Mouse (Mus musculus): Measurements from ENCODE around the gene Dsn1.
A peak's percentile ranks its signal among the peaks of the same experiment; 100 is the strongest.

The Dsn1 gene

DNA sequence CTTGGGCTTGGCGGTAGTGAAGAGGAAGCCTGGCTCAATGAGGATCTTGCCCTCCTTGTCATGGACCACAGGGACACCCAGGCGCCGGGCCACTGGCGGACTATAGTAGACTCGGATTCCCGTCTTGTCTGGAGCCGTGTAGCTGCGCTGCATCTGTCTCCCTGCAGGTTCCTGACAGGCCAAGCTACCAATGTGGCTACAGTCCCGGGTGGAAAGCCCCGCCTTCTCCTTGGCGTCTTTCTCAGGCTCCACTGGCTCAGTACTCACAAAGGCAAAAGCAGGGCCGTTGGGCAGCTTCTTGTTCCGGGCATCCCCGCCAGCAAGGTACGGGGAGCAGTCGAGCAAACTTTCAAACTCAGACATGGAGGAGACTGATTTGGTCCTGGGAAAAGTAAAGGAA, 14.2 kb upstream of the Dsn1 start:
- DNase-seq: no peak

DNA sequence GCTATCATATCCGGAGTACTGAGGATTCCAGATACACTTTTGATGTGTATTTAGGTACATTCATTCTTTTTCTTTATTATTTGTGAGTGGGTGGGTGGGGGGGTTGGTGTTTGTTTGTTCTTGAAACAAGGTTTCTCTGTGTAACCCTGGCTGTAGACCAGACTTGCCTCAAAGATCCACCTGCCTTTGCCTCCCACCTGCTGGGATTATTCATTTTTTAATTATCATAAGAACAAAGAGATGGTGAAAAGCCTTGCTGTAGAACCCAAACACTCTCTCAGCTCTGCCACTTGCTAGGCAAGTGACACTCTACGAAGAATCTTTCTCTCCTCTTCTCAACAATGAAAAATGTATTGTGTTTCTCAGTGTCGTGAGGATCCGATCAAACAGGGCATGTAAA, 12.3 kb upstream of the Dsn1 start:
- DNase-seq: no peak

DNA sequence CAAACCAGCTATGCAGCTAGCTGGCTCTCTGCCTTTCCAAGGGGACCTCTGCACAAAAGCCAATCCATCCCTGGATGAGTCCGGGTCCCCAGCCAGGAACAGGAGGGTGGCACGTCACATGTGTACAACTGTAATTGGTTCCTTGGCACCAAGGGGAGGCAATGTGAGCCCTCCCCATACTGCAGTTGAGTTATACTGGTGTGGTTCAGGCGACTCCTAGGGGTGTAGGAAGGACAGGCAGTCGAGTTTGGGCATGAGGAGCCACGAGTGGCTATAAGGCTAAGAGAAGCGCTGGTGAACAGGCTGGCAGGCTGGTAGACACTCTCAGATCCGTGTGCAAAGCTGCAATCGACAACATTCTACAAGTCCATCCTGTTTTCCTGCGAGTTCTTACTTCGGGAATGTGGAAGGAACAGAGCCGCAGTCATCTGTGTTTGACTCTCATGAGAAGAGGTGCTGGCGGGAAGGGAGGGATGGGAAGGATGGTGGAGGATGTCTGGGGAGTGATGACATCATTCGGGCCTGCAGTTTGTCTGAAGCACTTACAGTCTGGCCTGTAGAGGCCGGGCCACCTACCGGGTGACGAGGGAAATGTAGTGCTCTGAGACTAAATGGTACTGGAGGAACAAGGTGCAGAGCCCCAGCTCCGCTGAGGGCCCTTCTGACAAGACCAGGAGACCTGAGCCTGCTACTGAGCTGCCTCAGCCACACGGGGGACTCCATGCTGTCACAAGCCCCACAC, 9.7 kb upstream of the Dsn1 start:
- DNase-seq: no peak

DNA sequence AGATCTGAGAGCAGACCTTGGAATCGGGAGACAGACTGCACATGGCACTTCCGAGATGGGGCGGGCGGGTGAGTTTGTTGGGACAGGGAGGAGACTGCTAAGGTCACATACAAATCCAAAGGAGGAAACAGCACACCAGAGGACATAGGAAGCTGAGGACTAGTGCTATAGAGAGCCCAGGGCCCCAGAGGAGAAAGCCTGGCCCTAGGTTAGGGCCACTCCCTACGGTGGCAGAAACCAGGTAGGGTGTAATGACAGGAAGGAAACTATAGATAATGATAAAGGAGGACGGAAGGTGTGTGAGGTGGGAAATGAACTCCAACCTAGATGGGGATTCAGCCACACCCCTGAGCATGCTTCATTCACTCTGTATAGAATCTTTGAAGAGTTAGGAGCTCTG, 5.4 kb upstream of the Dsn1 start:
- DNase-seq: no peak

DNA sequence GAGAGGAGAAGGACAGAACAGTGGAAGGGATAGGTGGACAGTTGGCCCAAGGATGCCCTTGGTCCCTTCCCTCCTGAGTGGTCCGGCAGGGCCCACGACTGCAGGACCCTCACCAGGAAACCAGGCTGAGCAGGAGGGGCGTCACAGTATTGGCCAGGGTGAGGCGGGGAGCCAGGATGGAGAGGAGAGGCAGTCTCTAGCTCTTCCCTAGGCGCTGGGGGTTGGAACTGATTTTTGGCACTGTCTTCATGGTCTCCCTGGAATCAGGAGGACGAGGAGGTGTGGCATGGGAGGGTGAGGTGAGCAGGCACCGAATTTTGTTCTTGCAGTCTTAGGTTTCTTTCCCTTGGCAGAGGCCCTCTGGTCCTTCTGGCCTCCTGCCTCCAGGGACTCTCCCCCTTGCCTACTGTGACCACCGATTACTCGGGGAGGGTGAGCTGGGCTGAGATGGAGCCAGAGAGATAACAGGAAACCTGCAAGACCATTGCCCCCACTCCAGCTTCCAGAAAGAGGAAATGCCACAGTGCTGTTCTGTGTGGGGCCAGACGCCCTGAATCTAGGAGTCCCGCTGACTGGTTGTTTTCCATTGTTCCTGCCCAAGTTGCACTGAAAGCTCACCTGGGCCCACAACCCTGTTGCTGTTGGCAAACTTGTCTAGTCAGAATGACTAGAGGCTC, 3.8 kb upstream of the Dsn1 start:
- DNase-seq: no peak

DNA sequence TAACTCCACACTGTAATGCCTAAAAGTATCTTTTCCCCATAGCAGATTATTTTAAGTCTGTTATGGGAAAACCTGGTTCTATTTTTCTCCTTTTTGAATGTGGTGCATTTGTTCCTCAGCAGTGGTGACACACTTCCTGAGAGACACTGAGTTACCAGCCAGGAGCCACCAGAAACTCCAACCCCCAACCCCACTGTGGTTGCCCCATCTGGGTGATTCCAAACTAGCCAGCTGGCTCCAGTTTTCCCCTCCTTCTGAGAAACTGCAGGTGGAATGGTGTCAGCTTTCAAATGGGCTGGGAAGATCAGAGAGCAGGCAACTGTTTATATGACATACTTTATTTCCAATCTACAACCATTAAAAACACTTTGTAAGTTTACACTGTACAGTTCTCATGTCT, 3.2 kb upstream of the Dsn1 start:
- no peak for DNase-seq

DNA sequence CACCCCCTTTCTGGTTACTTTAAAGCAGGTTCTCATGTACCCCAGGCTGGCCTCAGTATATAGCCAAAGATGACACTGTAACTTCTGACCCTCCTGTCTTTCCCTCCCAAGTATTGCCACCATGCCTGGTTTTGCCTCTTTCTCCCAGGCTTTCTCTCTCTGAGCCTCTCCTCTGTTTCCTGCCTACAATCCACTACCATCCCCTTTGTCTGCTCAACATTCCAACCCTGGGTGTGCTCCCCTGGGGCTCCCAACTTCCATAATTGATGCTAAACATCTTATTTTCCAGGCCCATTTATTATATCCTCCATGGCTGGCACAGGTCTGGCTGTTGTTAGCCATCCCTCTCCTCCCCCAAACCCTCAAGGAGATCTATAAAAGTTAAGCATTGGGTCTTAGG, 1.6 kb upstream of the Dsn1 start:
- DNase-seq: no peak

DNA sequence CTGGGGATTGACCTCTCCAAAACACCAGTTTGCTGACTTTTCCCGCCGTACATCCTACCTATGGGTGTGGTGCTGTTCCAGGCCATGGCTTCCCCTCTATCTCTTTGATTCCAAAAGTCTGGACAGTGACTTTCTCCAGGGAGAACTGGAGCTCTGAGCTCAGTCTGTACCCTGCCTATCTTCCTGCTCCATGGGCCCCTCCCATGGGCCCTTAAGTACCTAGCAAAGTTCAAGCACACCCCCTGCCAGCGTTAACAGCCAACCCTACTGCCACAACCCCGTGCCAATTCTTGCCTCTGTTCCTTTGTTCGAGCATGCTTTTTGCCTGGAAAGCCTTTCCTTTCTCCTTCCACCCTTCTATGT, 261 bp upstream of the Dsn1 start:
- no peak for DNase-seq

DNA sequence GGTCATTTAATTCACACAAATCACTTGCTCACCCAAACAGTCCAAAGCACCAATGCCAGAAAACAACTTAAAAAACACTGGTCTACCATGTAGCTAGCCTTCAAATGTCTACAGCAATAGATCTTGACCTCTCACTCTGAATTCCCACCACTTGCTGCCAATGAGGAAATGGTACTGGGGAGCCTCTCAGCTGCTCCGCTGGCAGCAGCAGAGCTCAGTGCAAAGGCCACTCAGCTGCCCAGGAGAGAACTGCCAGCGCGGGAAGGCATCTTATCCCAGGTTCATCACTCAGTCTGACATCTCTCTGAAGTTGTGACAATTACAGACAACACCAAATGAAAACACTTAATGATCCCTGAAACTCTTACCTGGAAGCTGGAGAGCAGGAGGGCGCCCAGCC, 4.6 kb downstream of the Dsn1 start:
- DNase-seq: no peak

DNA sequence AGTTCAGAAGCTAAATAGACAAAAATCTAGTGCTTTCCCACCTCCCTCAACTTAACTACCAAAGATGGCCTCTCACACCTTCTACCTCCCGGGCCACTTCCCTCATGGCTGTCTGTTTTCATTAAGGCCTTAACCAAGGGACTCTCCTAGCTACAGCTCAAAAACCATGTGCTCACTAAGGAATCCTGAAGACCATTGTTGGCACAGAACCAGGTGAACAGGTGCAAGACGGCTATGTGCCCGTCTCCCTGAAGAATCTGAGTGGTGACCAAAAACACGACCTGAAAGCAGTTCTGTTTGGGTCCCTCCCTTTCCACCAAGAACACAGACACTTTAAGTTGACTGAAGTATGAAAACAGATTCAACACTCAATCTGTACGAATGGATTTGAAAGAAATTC, 8.7 kb downstream of the Dsn1 start:
- no peak for DNase-seq

DNA sequence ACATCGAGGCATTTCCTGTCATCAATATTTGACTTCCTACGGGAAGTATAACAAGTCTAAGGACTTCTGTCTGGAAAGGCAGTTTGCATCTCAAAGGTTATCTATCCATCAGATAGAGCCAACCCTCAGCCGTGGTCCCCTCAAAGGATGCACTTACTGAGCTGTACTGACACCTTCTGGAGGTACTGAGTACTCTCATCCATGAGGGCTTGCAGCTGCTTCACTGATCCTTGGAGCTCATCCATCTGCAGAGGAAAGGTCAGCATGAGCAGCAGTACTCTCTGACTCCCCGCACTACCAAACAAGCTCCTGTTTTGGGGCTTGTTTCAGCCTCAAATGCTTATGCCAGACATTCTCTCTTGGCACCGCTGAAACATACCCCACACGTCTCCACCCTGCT, 10.4 kb downstream of the Dsn1 start:
- DNase-seq: no peak

DNA sequence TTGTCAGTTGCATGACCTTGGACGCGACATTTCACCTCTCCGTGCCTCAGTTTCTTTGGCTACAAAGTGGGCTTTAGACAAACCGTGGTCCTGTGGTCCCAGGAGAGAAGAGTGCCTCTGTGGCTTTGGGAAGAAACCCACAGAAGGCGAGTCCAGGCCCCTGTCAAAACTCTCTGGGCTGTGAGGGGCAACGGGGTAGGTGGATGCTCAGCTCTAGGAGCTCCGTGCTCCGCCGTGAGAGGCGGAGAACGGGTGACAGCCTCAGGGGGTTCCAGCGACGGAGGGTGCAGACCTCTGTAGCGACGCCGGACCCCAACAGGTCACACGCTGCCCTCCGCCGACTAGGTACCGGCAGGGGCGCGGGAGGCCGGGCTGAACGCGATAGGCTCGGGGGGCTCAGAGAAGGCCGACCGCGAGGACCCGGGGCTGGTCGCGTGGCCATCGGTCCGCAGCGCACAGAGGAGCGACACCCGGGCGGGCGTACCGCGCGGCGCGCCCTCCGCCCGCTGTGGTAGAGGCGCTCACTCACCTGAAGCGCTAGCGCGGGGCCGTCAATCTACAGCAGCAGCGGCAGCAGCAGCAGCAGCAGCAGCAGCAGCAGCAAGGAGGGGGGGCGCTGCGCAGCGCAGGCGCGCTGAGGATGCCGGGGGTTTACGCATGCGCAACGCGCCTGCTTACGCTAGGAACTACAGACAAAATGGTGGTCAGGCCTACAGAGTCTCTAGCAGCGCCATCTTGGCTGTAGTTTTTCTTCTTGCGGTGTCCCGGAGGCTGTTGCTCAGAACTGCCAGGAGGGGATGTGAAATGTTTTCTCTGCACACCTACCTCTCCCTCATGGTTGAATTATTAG, 15.3 kb downstream of the Dsn1 start, which contains the start of gene Ndrg3:
TSS of gene Ndrg3 (minus strand) at position 587 of the 850 bp plus-strand sequence.
- DNase-seq: peak; percentile 97

DNA sequence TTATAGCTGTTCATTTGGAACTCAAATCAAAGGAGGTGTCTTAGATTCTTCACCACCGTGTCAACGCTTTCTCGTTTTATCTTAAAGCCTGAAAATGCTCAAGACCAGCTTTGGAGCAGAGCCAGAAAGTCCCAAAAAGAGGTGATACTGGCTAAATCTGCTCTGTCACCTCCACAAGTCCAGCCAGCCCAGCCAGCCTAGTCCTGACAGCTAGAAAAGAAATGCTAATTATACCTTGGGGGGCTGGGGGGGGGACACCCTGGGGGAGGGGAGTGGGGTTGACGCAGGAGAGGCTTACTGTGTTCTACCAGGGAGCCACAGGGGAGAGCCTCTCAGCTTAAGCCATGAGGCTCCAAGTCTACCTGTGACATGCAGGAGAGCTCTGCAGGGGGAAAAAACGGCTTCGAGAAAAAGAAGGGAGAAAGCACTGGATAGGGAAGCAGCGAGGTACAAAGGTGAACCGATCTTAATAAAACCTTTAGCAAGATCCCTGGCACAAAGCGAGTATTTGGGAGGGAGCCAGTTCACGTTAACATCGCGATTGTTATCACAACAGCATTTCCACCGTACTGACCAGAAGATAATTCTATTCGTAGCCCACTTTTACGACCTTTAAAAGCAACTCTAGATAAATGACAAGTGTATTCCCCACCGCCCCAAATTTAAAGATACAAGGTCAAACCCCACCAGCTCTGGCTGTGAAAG, 16.1 kb downstream of the Dsn1 start:
- no peak for DNase-seq

DNA sequence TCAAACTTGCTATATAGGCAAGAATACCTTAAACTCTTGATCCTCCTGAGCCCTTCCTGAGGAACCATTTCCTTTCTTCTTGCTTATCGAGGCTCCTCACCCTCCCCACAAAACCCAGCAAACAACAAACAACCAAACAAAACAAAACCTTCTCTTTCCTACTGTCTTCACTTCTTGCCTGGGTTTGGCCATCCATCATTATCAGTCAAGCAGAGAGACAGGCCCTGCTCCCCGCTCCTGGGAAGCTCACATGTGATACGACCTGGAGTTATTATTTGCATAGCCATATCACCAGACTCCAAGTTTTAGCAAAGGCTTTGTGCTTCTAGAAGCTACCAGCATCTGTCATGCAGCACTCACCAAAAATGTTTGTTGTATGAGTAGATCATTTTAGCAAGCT, 19.6 kb downstream of the Dsn1 start:
- DNase-seq: no peak

DNA sequence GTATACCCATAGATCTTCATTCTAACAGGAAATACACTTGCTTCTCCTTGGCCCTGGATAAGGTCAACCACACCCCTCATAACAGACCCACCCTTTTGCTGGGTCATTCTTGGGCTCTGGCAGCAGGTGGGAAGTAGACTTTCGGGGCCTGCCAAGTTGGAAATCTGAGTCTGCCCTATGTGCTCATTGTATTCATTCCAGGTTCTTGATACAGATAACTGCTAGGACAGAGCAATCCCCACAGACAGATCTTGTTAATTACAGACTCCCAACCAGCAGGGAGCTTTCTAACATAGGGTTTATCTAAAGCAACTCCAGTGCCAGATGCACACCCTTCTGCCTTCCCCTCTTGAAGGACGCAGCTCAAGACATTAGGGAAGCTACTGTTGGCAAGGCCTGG, 24.1 kb downstream of the Dsn1 start:
- no peak for DNase-seq

DNA sequence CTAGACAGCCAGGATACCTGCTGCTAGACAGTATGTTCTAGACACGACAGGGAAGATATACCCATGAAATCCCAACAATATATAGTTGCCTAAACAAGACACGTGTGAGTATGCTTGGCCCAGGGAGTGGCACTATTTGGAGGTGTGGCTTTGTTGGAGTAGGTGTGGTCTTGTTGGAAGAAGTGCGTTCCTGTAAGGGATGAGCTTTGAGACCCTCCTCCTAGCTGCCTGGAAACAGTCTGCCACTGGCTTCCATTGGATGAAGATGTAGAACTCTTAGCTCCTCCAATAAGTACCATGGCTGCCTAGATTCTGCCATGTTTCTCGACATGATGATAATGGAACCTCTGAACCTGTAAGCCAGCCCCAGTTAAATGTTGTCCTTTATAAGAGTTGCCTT, 25.7 kb downstream of the Dsn1 start:
- DNase-seq: no peak

DNA sequence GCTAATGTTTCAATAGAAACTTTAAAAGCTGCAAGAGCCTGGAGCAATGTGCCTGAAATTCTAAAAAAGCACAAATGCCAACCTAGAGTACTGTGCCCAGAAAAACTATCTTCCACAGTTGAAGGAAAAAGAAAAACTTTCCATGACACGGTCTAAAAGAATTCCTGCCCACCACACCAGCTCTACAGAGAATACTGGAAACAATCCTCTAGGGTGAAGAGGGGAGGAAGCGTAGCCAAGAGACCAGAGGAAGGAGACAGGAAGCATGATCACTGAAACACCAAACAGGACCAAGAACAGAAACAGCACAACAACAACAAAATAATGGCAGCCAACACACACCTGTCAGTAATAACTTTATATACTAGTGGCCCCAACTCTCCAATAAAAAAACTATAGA, 26.9 kb downstream of the Dsn1 start:
- no peak for DNase-seq

DNA sequence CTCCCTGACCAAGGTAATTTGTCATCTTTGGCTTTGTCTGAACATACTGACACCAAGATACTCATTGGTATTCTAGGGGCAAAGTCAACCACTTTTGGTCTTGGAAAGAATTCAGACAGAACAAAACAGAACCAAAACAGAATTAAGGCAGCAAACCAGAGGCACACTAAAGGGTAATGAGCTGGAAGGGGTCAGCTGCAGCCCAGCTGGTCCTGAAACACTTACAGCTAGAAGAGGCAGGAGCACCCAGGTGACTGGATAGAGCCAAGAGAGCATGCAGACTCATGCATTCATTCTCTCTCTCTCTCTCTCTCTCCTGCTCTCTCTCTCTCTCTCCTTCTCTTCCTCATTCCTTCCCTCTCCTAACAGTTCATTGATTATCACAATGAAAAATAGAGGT, 30.2 kb downstream of the Dsn1 start:
- DNase-seq: no peak

DNA sequence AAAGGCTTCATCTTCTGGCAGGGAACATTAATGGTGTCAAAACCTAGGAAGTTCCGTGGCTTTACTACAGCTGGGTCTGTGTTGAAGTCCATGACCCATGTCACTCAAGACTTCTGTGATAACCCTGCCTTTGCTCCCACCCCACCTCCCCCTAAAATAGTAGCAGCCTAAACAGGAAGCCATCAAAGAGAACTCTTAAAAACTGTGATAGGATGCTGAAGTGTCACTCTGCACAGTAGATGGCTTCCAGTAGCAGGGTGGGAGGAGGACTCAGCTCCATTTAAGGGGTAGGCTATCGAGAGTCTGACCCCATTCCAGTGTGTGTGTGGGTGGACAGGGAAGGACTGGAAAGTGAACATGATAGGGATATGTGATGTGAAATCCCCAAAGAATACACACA, 32.0 kb downstream of the Dsn1 start:
- DNase-seq: no peak

DNA sequence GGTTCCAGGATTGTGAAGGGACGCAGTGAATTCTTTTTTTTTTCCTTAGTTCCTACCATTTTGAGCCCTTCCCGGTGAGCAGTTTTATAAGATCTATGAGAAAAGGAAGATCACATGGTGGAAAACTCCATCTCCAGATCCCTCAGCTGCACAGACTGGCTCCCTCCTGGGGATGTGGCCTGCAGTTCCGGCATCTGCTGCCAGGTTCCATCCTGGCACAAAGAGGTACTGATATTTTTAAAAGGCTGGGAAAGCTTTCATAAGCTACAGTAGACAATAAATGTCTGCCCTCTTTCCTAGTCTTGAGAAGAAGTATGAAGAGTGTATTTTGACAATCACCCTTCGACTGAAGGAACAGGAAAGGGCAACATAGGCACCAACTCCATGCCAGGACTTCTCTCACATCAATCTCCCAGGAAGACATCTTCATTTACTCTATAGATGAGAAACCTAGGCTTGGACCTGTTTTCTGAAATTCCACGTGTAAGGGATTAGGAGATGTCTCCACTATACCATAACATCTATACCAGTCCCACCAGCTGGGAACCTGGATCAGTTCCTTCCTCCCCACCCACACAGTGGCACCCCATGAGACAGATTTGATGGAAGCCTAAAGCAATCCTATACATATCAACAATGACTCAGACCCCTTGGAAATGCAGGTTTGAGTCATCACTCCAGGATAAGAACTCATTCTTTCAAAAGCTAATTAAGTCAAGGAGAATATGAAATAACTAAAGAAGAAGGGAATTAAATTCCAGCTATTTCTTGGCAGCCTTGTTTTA, 33.4 kb downstream of the Dsn1 start:
- no peak for DNase-seq

DNA sequence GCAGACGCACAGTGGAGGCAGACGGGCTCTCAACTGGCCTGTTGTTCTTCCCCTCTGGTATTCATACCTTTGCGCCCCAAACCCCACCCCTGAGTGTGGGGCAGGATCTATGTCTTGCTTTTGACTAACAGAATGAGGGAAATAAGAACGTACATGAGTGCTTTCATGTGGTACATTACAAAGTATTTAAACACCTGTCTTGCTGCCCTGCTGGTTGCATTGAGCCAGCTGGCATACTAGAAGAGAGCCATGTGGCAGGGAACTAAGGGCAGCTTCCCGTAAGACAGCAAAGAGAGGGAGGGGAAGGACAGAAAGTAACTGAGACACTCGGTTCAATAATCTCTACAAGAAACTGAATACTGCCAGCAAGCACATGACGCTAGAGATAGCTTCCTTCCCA, 36.7 kb downstream of the Dsn1 start:
- no peak for DNase-seq

DNA sequence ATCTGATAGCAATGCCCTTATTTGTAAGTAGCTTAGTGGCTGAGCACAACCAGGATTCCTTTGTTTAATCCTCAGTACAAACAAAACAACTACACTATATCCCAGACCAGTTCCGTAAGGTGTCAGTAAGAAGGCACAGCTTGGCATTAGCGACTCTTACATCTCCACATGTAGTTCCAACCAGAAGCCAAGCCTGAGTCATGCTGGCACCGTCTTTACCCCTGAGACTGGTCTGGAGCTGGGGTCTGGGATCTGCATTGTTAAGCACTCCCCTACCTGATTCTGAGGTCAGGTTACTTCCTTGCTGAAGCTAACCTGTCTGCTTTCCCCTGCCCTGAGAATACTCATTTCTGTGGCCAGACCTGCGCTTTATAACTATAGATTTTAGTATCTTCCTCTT, 38.5 kb downstream of the Dsn1 start:
- DNase-seq: no peak

DNA sequence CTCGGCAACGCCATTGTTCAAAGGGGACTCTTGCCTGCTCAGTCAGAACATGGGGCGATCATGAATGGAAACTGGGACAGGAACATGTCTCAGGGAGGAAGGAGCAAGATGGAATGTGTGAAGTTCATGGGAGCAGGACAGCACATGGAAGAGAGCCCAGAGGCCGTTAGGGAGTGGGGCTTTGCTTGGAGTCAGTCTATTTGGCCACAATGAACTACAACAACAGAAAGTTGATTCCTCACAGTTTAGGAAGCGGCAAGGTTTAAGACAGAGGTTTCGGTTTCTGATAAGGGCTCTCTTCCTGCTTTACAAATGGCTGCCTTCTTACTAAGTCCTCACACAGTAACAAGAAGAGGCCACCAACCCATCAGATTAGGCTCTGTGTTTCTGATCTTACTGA, 39.6 kb downstream of the Dsn1 start:
- DNase-seq: no peak

Measured in right cerebral cortex, postnatal 4 days (tissue).